Mouse (Mus musculus): ENCODE measurements around the gene Snrnp200. TPM values are rescaled to one million over a fixed set of nuclear protein-coding genes. Genes with fewer than 3 reads are reported as not detected.

The Snrnp200 gene
- total RNA-seq, 2 experiments from 2014 or later: 87.1 to 94.9 TPM

GRCm38 (mm10) chr2:127225261-127225660 is 17.1 kb downstream of the Snrnp200 start:
- Histone ChIP-seq H3K27ac (no peak overlapping the region), H3K4me3 (no peak overlapping the region)
- no peak for DNase-seq (ENCODE audit: extremely low spot score in 1 of 2, low spot score in 2 of 2)
- no peak for TF ChIP-seq CTCF (IDR thresholded peaks at IDR 0.05)
- intact Hi-C loops (cut with DNase I): loop anchor here (10.0 kb wide), 2 partner anchors 310 to 390 kb away; no protein-coding TSS in a partner anchor

DNA sequence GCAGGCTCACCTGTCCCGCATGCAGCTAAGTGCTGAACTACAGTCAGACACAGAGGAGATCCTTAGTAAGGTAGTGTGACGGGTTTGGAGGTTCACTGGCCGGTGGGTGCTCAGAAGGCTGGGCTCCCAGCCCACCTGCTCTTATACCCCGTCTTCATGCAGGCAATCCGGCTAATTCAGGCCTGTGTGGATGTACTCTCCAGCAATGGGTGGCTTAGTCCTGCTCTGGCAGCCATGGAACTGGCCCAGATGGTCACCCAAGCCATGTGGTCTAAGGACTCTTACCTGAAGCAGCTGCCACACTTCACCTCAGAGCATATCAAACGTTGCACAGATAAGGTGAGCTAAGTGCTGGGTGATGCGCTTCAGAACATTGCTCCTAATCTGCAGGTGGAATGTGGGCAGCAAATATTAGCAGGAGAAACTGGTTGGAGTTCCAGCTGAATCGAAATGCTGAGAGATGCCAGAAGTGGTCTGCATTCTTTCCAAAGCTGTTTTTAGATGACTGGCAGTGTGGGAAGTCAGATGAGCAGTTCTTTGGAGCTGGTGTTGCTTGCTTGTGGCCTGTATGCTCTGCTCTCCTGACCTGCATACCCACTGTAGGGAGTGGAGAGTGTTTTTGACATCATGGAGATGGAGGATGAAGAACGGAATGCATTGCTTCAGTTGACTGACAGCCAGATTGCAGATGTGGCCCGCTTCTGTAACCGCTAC is 29.9 kb downstream of the Snrnp200 start:
- Histone ChIP-seq H3K27ac (no peak overlapping the region), H3K4me3 (no peak overlapping the region)
- no peak for DNase-seq (ENCODE audit: extremely low spot score in 1 of 2, low spot score in 2 of 2)
- intact Hi-C loops (cut with DNase I): no loop called here
- TF ChIP-seq CTCF (IDR thresholded peaks at IDR 0.05): no peak

DNA sequence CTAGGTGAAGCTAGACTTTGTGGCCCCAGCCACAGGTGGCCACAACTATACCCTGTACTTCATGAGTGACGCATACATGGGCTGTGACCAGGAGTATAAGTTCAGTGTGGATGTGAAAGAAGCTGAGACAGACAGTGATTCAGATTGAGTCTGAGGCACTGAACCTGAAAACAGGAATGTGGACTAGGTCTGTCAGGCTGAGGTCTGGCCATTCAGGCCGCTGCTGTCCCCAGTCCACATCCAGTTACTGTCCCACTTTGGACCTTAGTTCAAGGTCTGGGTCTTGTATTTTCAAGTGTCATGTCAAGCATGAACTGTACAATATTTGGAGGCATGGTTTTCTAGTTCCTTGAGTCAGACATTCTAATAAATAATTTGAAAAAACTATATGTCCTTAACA is 31.9 kb downstream of the Snrnp200 start:
- intact Hi-C loops (cut with DNase I): loop anchor here (10.0 kb wide), 1 partner anchor 305 kb away; the partner anchor contains the start of gene Sppl2a
- Histone ChIP-seq H3K27ac (no peak overlapping the region), H3K4me3 (no peak overlapping the region)
- no peak for DNase-seq (ENCODE audit: extremely low spot score in 1 of 2, low spot score in 2 of 2)
- TF ChIP-seq CTCF (IDR thresholded peaks at IDR 0.05): no peak

GRCm38 (mm10) chr2:127247592-127248333 is 39.6 kb downstream of the Snrnp200 start, which contains the start of the genes Ciao1 and Tmem127:
Ciao1 (minus strand) TSS chr2:127247816.
Tmem127 (plus strand) TSS chr2:127247908.
- intact Hi-C loops (cut with DNase I): loop anchor here (1.0 to 10.0 kb wide), 4 partner anchors 23 to 313 kb away; partner anchors contain the start of genes 1810024B03Rik, Snrnp200, Sppl2a and Stard7
- Histone ChIP-seq H3K4me3 (peak within 1 kb of the TSS; percentile 89), H3K27ac (peak within 1 kb of the TSS; percentile 94)
- no peak; the same call in 1 of the 2 replicates for TF ChIP-seq CTCF (IDR thresholded peaks at IDR 0.05)
- peak; percentile 95 to 96 for DNase-seq (ENCODE audit: extremely low spot score in 1 of 2, low spot score in 2 of 2)

GRCm38 (mm10) chr2:127248334-127249004 is 40.3 kb downstream of the Snrnp200 start:
- peak; percentile 20 for TF ChIP-seq CTCF (IDR thresholded peaks at IDR 0.05)
- DNase-seq (ENCODE audit: extremely low spot score in 1 of 2, low spot score in 2 of 2): peak; percentile 40 to 52
- intact Hi-C loops (cut with DNase I): loop anchor here (5.0 to 10.0 kb wide), 2 partner anchors 94 to 314 kb away; partner anchors contain the start of gene Sppl2a
- Histone ChIP-seq H3K27ac (peak overlapping the region; percentile 94), H3K4me3 (peak overlapping the region; percentile 89)

GRCm38 (mm10) chr2:127250291-127251008 is 42.3 kb downstream of the Snrnp200 start:
- TF ChIP-seq CTCF (IDR thresholded peaks at IDR 0.05): no peak
- intact Hi-C loops (cut with DNase I): no loop called here
- DNase-seq (ENCODE audit: extremely low spot score in 1 of 2, low spot score in 2 of 2): no peak
- H3K4me3 ChIP-seq: no peak overlapping the region
- H3K27ac ChIP-seq: no peak overlapping the region; the same call in 1 of the 2 replicates

DNA sequence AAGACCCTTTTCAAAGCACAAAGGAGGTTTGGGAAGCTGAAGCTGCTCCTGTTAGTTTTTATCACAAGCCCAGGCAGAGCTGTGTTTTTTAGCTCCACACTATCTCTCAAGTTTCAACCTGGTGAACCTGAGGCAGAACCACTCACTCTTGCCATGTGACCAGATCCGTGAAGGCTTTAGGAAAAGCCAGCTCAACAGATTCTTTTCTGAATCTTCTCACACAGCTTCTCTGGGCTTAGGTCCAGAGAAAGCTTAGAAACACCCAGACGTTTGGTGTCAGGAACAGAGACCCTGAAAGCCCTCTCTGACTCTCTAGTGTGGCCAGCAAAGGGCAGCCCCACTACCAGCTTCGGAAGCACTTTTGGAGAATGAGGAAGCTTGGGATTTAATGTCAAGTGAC is 43.3 kb downstream of the Snrnp200 start:
- intact Hi-C loops (cut with DNase I): no loop called here
- TF ChIP-seq CTCF (IDR thresholded peaks at IDR 0.05): no peak
- Histone ChIP-seq H3K27ac (no peak overlapping the region), H3K4me3 (no peak overlapping the region)
- no peak for DNase-seq (ENCODE audit: extremely low spot score in 1 of 2, low spot score in 2 of 2)

DNA sequence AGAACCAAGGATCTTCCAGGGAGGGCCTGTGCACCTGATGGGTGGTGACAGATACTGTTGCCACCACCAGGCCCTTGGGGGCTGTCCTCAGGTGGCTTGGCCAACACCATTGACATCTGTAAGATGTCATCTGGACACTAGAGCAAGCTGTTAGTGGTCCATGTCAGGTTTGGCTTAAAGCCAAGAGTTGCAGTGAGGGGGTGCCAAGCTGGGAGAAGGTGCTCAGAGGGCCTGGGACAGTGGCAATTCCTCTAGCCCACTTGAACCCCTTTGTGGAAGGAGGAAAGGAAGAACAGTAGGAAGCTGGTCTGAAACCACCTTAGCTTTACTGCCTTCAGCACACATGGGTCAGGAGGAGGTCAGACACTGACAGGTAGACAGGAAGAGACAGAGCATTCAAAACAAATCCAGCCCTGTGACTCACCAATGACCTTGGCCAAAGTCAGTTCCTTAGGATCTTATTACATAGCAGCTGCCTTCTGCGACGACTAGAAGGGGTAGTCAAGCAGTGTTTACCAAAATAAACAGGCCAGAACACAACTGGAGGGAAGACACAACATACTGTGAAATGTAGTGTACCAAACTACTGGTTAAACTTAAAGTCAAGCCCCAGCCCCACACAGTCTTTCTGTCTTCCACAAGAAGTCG is 43.8 kb downstream of the Snrnp200 start:
- TF ChIP-seq CTCF (IDR thresholded peaks at IDR 0.05): no peak
- Histone ChIP-seq H3K27ac (no peak overlapping the region), H3K4me3 (no peak overlapping the region)
- no peak for DNase-seq (ENCODE audit: extremely low spot score in 1 of 2, low spot score in 2 of 2)
- intact Hi-C loops (cut with DNase I): no loop called here

DNA sequence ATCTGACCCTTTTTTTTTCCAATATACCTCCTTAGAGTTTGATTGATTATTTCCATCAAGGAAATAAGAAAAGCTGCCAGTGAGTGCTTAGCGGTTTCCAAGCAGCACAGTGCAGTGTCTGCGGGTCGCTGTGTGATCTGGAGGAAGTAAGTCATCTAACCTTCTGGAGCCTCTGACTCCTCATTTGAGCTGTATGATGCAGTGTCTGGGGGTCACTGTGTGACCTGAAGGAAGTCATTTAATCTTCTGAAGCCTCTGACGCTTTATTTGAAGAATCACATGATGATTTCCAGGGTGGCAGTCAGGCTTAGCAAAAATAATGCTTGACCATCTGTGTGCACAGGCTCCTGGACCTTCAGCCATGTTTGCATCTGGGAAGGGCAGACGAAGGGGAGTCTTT is 44.6 kb downstream of the Snrnp200 start:
- no peak for DNase-seq (ENCODE audit: extremely low spot score in 1 of 2, low spot score in 2 of 2)
- TF ChIP-seq CTCF (IDR thresholded peaks at IDR 0.05): no peak
- intact Hi-C loops (cut with DNase I): no loop called here
- H3K4me3 ChIP-seq: no peak overlapping the region
- no peak overlapping the region for H3K27ac ChIP-seq

DNA sequence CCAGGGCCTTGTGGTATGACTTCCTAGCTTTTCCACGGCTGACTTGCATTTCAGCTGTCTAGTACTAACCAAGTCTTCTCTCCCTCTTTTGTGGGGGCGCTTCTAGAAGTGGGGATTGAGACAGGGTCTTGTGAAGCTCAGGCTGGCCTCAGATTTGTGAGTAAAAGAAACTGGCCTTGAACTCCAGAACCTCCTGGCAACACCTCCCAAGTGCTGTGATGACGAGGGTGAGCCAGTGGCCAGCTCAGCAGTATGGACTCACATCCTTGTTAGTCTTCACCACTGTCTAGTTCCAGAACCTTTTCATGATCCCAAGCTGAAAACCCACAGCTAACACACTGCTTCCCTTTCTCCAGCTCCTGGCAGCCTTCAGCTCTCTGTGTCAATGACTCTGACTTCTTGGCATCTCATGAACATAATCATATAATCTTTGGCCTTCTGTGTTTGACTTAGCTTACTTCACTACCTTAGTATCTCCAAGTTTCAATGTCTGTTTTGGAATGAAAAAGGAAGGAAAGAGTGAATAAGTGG is 46.5 kb downstream of the Snrnp200 start:
- no peak overlapping the region for H3K4me3 ChIP-seq
- intact Hi-C loops (cut with DNase I): no loop called here
- no peak for DNase-seq (ENCODE audit: extremely low spot score in 1 of 2, low spot score in 2 of 2)
- TF ChIP-seq CTCF (IDR thresholded peaks at IDR 0.05): no peak
- H3K27ac ChIP-seq: no peak overlapping the region

Measured in left cerebral cortex, adult 2 months (tissue).